Mouse (Mus musculus) c-Kit-positive CD71-positive TER-119-positive erythroid progenitor cells, embryonic 14.5 days (primary cell): ENCODE results near the gene Col12a1.

Experiments
- DNase-seq: peaks from one replicate; pipeline ENCODE4 v3.0.0-alpha.2; 2013; ENCODE audit warnings: low spot score

The Col12a1 gene

DNA sequence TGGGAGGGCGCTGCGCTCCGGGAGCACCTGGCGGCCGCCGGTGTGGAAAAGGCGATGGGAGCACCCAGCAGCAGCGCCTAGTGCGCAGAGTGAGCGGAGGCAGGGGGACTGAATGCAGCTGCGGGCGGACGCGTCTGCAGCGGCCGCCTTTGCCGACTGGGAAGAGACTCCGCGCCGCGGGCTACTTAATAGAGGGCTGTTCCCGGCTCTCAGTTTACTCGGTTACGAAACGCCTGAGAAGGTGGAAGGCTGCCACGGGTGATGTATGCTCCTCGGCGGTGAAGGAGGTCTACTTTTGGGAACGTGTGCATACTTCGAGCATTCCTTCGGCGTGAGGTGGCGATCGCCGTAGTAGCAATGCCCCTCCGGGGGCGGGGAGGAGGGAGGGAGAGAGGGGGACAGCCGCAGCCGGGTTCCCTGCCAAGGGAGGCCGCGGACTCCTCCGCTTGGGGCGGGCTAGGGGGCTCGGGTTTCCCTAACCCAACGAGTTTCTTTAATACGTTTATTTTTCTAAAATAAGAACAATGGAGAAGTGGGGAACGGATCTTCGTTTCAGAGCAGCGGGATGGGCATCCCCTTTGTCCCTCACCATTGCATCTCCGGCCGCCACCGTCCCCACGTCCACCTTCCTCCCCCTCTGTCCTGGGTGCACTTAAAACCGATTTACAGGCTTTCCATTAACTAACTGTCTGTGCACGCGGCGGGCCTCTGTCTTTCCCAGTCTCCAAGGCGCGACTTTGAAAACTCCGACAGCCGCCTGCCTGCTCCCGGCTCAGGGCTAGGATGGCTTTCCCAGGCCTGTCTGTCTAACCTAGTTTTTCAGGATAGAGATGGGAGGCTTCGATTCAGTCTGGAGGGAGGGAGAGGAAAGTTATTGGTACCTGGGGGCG is at the start of gene Col12a1:
Gene Col12a1, minus strand, starts transcription at position 351 of the 890 bp plus-strand sequence.
- no peak for DNase-seq

- no peak for DNase-seq
These were observed 48.4 kb upstream of the Col12a1 start for GRCm38 (mm10) chr9:79766991-79767545.

DNA sequence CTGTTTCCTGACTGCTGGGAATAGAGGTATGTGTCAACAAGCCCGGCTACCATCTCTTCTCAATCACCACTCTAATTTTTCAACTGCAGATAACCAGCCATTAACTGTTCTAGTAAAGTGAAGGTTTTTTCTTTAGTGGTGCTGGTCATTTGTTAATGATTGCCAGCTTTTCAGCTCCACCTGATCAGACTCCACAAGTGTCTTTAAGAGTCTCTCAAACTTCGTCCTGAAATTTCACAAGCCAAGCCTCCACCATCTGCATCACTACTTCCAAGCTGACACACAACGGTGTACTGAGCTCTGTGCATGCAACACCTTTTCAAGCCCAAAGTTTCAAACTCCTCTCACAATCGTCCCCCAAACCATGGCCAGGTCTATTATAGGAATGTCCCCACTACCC is 46.7 kb upstream of the Col12a1 start:
- DNase-seq: no peak

- DNase-seq: no peak
These were observed 43.9 kb upstream of the Col12a1 start for GRCm38 (mm10) chr9:79762519-79762918.

GRCm38 (mm10) chr9:79760076-79760475 is 41.4 kb upstream of the Col12a1 start:
- DNase-seq: no peak

- peak; percentile 90 for DNase-seq
These were observed 40.9 kb upstream of the Col12a1 start, which contains the start of gene Cox7a2 for GRCm38 (mm10) chr9:79759385-79760005. Gene Cox7a2, minus strand, starts transcription at chr9:79759878.

- no peak for DNase-seq
These were observed 36.7 kb upstream of the Col12a1 start for GRCm38 (mm10) chr9:79755311-79755710.

GRCm38 (mm10) chr9:79751846-79752245 is 33.2 kb upstream of the Col12a1 start:
- DNase-seq: no peak

- DNase-seq: no peak
These were observed 32.1 kb upstream of the Col12a1 start for GRCm38 (mm10) chr9:79750709-79751108.

GRCm38 (mm10) chr9:79745036-79745435 is 26.4 kb upstream of the Col12a1 start:
- no peak for DNase-seq

- DNase-seq: no peak
These were observed 17.0 kb upstream of the Col12a1 start for GRCm38 (mm10) chr9:79735608-79736007.

DNA sequence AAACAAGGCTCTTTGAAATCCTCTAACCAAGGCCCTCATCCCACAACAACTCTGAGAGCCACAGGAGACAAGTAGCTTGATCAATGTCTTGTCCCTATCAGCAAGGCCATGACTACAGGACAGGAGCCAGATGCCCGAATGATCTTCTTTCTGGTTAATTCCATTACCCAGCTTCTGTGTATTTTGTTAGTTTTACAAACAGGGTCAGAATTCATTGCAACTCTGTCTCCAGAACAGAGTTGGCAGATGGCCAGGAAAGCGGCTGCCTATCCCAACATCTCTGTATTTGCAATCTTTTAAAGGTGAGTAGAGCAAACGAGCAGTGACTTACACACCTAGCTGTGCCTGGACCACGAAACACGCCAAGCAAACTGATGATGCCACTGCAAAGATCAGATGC is 11.7 kb upstream of the Col12a1 start:
- no peak for DNase-seq

GRCm38 (mm10) chr9:79723090-79723489 is 4.5 kb upstream of the Col12a1 start:
- DNase-seq: peak; percentile 33

DNA sequence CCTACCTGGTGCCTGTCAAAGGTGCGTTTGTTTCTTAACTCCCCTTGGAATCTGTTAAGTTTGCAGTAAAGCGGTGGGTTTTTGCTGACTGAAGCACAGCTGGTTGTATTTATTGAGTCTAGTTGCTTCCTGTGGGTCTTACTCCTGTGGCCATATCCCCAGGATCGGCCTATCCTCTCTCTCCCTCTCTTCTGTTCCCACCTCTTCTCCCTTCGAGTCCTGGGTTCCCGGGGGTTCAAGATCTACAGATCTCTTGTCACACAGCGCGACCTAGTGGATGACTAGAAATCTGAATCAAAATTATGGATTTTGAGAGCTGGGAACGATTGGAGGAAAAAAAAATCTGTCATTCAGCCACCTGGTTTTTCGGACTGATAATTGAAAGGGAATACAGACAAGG is 2.4 kb upstream of the Col12a1 start:
- DNase-seq: no peak

DNA sequence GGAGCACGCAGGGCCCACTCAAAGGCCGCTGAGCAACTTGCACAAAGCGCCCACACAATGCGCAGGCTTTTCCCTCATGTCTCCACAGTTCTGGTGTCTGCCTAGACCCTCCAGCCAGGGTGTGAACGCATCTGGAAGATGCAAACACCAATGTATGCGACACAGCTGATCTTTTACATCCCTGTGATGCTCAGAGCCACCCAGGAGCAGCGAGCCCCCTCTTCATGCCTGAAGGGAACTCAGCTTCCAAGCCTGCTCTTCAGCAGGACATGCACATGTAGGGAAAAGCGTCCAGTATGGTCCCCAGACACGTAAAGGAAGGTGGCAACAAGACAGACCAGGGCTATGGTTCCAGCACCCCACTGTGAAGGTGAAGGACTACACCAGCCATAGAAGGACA is 1.5 kb upstream of the Col12a1 start:
- no peak for DNase-seq

DNA sequence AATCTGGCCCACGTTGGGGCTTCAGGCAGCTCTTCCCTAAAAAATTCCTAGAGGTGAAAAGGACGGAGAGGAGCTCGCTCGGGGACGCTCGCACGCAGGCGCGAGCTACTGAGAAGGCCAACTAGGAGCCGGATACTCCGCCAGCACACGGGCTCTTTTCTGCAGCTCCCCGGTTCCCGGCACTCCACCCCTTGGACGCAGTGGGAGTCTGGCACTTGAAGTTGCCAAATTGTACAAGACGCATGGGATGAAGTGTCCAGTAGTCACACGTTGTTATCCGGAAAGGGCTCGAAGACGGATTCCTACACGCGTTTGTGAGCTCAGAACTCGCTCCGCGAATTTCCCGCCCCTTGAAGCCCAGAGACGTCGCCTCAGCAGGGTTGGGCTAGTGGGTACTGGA is 820 bp upstream of the Col12a1 start:
- DNase-seq: no peak

DNA sequence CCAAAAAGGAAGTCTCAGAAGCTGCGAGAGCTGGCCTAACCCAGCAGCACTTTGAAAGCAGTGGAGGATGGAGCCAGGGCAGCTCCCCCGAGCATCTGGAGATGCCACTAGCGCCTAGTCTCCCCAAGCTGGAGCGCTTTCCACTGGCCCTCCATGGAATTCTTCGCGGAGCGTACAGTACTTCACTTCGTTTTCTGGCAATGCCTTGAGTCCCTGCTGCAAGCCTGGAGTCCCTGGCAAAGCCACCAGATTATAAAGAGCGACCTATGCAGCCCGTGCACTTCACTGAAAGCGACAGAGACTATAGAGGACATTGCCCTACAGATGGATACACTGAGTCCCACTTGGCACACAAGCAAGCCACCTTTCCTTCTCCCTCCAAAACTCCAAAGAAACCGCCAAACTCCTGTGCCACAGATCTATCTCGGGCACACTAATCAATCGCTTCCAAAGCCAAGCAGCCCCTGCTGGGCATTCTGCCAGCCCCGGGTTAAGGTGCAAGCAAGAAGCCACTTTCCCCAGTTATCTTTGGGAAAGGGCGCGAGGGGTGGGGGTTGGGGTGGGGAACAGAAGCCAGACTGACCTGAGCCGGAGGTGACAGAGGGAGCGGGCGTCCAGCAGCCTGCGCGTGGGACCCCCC is 675 bp downstream of the Col12a1 start:
- no peak for DNase-seq

- no peak for DNase-seq
These were observed 1.5 kb downstream of the Col12a1 start for GRCm38 (mm10) chr9:79716909-79717835.

DNA sequence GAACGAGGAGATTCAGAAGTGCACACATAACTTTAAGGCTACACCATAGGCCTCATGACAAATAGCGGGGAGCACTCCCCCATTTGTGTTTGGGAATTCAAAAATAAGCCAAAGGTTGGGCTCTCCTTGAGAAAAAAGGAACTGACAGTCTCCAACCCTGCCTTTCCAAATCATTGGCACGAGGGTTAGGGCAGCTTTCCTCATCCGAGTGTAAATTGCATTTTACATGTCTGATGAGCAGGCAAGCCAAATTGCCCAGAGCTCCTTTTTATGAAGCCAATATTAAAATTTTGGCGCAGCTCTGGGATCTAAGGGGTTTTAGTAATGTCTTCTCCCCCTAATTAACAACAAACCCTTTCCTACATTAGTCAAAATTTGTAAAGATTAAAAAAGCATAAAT is 2.1 kb downstream of the Col12a1 start:
- DNase-seq: no peak

DNA sequence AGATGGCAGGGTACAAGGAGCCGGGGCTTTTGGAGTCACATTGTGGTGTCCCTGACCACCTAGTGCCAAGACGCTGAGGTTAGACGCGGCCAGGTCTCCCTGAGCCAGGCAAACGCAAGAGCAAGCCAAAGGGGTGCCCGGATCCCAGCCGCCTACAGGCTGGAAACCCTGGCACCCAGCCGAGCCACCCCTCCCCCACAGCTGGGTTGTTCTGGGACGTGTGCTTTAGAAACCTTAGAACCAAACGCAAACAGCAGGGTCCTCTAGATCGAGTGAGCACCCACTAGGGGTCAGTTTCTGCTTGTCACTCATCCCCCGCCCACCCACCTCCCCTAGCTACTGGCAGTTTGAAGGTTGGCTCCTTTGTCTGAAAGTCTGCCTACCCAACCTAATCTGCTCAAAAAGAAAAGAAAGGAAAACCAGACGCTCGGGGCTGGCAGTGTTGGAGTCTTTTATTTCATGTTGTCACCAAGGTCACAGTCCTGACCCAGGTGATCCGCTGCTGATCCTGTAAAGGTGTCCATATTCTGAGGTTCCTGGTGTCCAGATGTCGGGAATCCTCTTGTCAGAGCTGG is 4.1 kb downstream of the Col12a1 start:
- no peak for DNase-seq
